Mouse (Mus musculus) right cerebral cortex, postnatal 10 days (tissue): ENCODE measurements at regions not wholly inside any gene's neighbourhood (a gene's known extent, or its start where the extent isn't known, plus 50 kb on each side); places are given as distances from the start of the nearest gene placed in this dataset.

Experiments used
- DNase-seq, 2 experiments: peaks; one replicate each; pipeline ENCODE4 v3.0.0; 2021; ENCODE audit warnings: low spot score in 2 of 2

GRCm38 (mm10) chrX:56276348-56276747, 63.7 kb upstream of the Gm773 start:
- DNase-seq = peak in 1 of 2 experiments; percentile 28

GRCm38 (mm10) chrX:56274170-56274569, 61.5 kb upstream of the Gm773 start:
- peak; percentile 20 to 30 for DNase-seq

- DNase-seq = peak; percentile 32 to 42
Measured at GRCm38 (mm10) chrX:56269706-56270105, 57.0 kb upstream of the Gm773 start.
